Mouse (Mus musculus) lung, adult 2 months (tissue): ENCODE data around the gene Greb1.

Experiments used
- CTCF ChIP-seq: fragments of 200-500 bp; IDR thresholded peaks from 2 replicates; pipeline ENCODE4 v1.5.1; 2011; ENCODE audit warnings: mild to moderate bottlenecking, low read length, control low read depth; ENCODE audit not compliant: insufficient read depth
- POLR2A ChIP-seq: fragments of 200-500 bp; IDR thresholded peaks from 2 replicates; pipeline ENCODE4 v1.6.1; 2011; ENCODE audit warnings: low read depth, mild to moderate bottlenecking, control low read depth, low read length, borderline replicate concordance; ENCODE audit errors: extremely low read depth

DNA sequence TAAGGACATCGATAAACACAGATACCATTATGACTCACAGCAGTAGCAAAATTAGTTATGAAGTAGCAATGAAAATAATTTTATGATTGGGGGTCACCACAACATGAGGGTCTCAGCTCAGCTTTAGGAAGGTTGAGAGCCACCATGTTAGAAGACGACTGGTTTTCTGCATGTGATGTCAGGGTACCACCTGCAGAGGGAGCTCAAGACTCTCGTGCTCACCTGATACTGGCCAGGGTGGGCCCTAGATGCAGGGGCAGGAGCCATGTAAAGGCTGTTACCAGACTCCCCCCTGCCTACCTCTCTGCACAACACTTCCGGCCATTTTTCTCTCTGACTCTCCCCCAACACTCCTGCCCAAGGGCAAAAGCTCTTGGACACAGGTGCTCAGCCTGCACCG is 158.7 kb downstream of the Greb1 start:
- TF ChIP-seq CTCF (peak; percentile 38), POLR2A (no peak)
